Mouse (Mus musculus): ENCODE measurements around the gene Sugp2. TPM values are rescaled to one million over a fixed set of nuclear protein-coding genes. Genes with fewer than 3 reads are reported as not detected.

Gene Sugp2
- total and polyA plus RNA-seq, 3 experiments = 10.0 to 23.6 (median 20.1) TPM

- no peaks in the 10 kb centered on the region for H3K9me3 ChIP-seq (replicated peaks; ENCODE audit: low read length)
- no peak overlapping the region for H3K4me2 ChIP-seq (ENCODE audit: insufficient read depth, low read depth, poor library complexity, severe bottlenecking)
- peaks cover 14 to 18% of the 10 kb centered on the region in 2 experiments for H3K36me3 ChIP-seq (replicated peaks in 1 of 2; ENCODE audit: control insufficient read depth in 1 of 2, insufficient read depth in 1 of 2, low read length in 1 of 2)
- H3K27me3 ChIP-seq (replicated peaks) = peaks cover 24% of the 10 kb centered on the region
- peaks cover 3 to 7% of the 10 kb centered on the region in 2 experiments; a peak in 2 of 4 replicates for H3K4me1 ChIP-seq (ENCODE audit: control insufficient read depth in 1 of 2, insufficient read depth in 2 of 2)
- no peak overlapping the region for H3K4me3 ChIP-seq (replicated peaks in 1 of 3; ENCODE audit: low read depth in 2 of 3, low read length in 2 of 3, poor library complexity in 1 of 3)
- TF ChIP-seq MAX (IDR thresholded peaks at IDR 0.05; ENCODE audit: low read length) (no peak), ZNF384 (IDR thresholded peaks at IDR 0.05; ENCODE audit: low read depth, low read length) (no peak), SMC3 (IDR thresholded peaks at IDR 0.05; ENCODE audit: low read depth, low read length) (no peak), PAX5 (IDR thresholded peaks at IDR 0.05; ENCODE audit: low read length) (no peak), CTCF (conservative IDR thresholded peaks at IDR 0.05 in 1 of 2, IDR thresholded peaks at IDR 0.05 in 1 of 2; ENCODE audit: low read depth in 2 of 2, low read length in 2 of 2) (peak in 1 of 2 experiments; percentile 29; a peak in 2 of 4 replicates), CHD2 (IDR thresholded peaks at IDR 0.05; ENCODE audit: low read length) (no peak), TBP (conservative IDR thresholded peaks at IDR 0.05; ENCODE audit: low read depth, low read length) (no peak), GABPA (IDR thresholded peaks at IDR 0.05; ENCODE audit: insufficient replicate concordance, low read depth, low read length) (no peak), RAD21 (IDR thresholded peaks at IDR 0.05; ENCODE audit: low read depth, low read length) (peak; percentile 22), ZKSCAN1 (IDR thresholded peaks at IDR 0.05; ENCODE audit: borderline replicate concordance, low read depth, low read length) (no peak), MAFK (IDR thresholded peaks at IDR 0.05; ENCODE audit: insufficient replicate concordance, low read length) (no peak), MEF2A (IDR thresholded peaks at IDR 0.05; ENCODE audit: borderline replicate concordance, low read depth, low read length) (no peak)
- no peak overlapping the region for H3K9ac ChIP-seq (ENCODE audit: insufficient read depth, low read depth)
- no peak overlapping the region for H3K27ac ChIP-seq (ENCODE audit: insufficient read depth, low read depth)
- no peaks in the 10 kb centered on the region for H3K79me2 ChIP-seq (replicated peaks; ENCODE audit: control insufficient read depth, extremely low read depth, insufficient read depth, poor library complexity, severe bottlenecking)
- dilution Hi-C loops (cut with MboI; ENCODE audit: extremely low pct_ligation_motif_present, extremely low pct_unique_long_range_greater_than_20kb, low sequenced_read_pairs) = no loop called here
- no peak for DNase-seq (ENCODE audit: extremely low read depth)
- in situ Hi-C loops (cut with MboI; ENCODE audit: low pct_ligation_motif_present, low pct_unique_long_range_greater_than_20kb, low sequenced_read_pairs) = no loop called here
These were observed 82.8 kb downstream of the Sugp2 start for GRCm38 (mm10) chr8:70316511-70317504.

GRCm38 (mm10) chr8:70317872-70318271, 83.8 kb downstream of the Sugp2 start:
- in situ Hi-C loops (cut with MboI; ENCODE audit: low pct_ligation_motif_present, low pct_unique_long_range_greater_than_20kb, low sequenced_read_pairs) = no loop called here

More at GRCm38 (mm10) chr8:70317872-70318271, 83.8 kb downstream of the Sugp2 start:
- peaks cover 14 to 17% of the 10 kb centered on the region in 2 experiments for H3K4me1 ChIP-seq (ENCODE audit: control insufficient read depth in 1 of 2, insufficient read depth in 2 of 2)
- TF ChIP-seq MEF2A (IDR thresholded peaks at IDR 0.05; ENCODE audit: borderline replicate concordance, low read depth, low read length) = no peak
- TF ChIP-seq UBTF (IDR thresholded peaks at IDR 0.05; ENCODE audit: low read depth, low read length) = no peak
- TF ChIP-seq MYC (IDR thresholded peaks at IDR 0.05; ENCODE audit: low read depth, low read length) = no peak
- TF ChIP-seq EP300 (IDR thresholded peaks at IDR 0.05; ENCODE audit: low read length) = no peak
- H3K27me3 ChIP-seq (replicated peaks) = peaks cover 24% of the 10 kb centered on the region
- no peak for DNase-seq (ENCODE audit: extremely low read depth)
- no peaks in the 10 kb centered on the region for H3K79me2 ChIP-seq (replicated peaks; ENCODE audit: control insufficient read depth, extremely low read depth, insufficient read depth, poor library complexity, severe bottlenecking)
- no peak overlapping the region for H3K27ac ChIP-seq (ENCODE audit: insufficient read depth, low read depth)
- dilution Hi-C loops (cut with MboI; ENCODE audit: extremely low pct_ligation_motif_present, extremely low pct_unique_long_range_greater_than_20kb, low sequenced_read_pairs) = no loop called here
- no peaks in the 10 kb centered on the region for H3K9me3 ChIP-seq (replicated peaks; ENCODE audit: low read length)
- H3K4me2 ChIP-seq (ENCODE audit: insufficient read depth, low read depth, poor library complexity, severe bottlenecking) = no peak overlapping the region
- H3K4me3 ChIP-seq (replicated peaks in 1 of 3; ENCODE audit: low read depth in 2 of 3, low read length in 2 of 3, poor library complexity in 1 of 3) = no peak overlapping the region
- no peak overlapping the region for H3K9ac ChIP-seq (ENCODE audit: insufficient read depth, low read depth)
- H3K36me3 ChIP-seq (replicated peaks in 1 of 2; ENCODE audit: control insufficient read depth in 1 of 2, insufficient read depth in 1 of 2, low read length in 1 of 2) = peaks cover 7 to 11% of the 10 kb centered on the region in 2 experiments

Data from CH12.LX (cell line).